Mouse (Mus musculus) lung, postnatal 36 days (tissue): ENCODE measurements around the gene Sema4a.

ENCODE experiments used
- DNase-seq: peaks from one replicate; pipeline ENCODE4 v3.0.0; 2022; ENCODE audit warnings: mixed read lengths

The Sema4a gene

GRCm38 (mm10) chr3:88460983-88461696 is at the start of gene Sema4a:
TSS of gene Sema4a (minus strand) at chr3:88461182.
- no peak for DNase-seq

GRCm38 (mm10) chr3:88509692-88510420 is 48.9 kb upstream of the Sema4a start, which contains the start of gene Lmna:
TSS of gene Lmna (minus strand) at chr3:88509956.
- peak; percentile 99 for DNase-seq

- DNase-seq = no peak
These were observed 48.3 kb upstream of the Sema4a start for GRCm38 (mm10) chr3:88509250-88509649.

- DNase-seq = no peak
These were observed 44.8 kb upstream of the Sema4a start for GRCm38 (mm10) chr3:88505765-88506164.

- DNase-seq = no peak
These were observed 44.1 kb upstream of the Sema4a start for GRCm38 (mm10) chr3:88505081-88505480.

GRCm38 (mm10) chr3:88503881-88504746 is 43.1 kb upstream of the Sema4a start:
- DNase-seq = no peak

GRCm38 (mm10) chr3:88503505-88503863 is 42.5 kb upstream of the Sema4a start:
- DNase-seq = peak; percentile 64

- DNase-seq = peak; percentile 95
These were observed 41.9 kb upstream of the Sema4a start for GRCm38 (mm10) chr3:88502641-88503504.

GRCm38 (mm10) chr3:88502031-88502571 is 41.1 kb upstream of the Sema4a start:
- peak; percentile 76 for DNase-seq

- no peak for DNase-seq
These were observed 40.5 kb upstream of the Sema4a start for GRCm38 (mm10) chr3:88501366-88502030.

GRCm38 (mm10) chr3:88500655-88501365 is 39.8 kb upstream of the Sema4a start:
- DNase-seq = no peak

GRCm38 (mm10) chr3:88500087-88500486 is 39.1 kb upstream of the Sema4a start:
- DNase-seq = no peak

GRCm38 (mm10) chr3:88499580-88499979 is 38.6 kb upstream of the Sema4a start:
- no peak for DNase-seq

GRCm38 (mm10) chr3:88495741-88496415 is 34.9 kb upstream of the Sema4a start:
- no peak for DNase-seq

- DNase-seq = peak; percentile 82
These were observed 34.0 kb upstream of the Sema4a start for GRCm38 (mm10) chr3:88494836-88495628.

GRCm38 (mm10) chr3:88493706-88494582 is 33.0 kb upstream of the Sema4a start:
- no peak for DNase-seq

- DNase-seq = no peak
These were observed 26.4 kb upstream of the Sema4a start for GRCm38 (mm10) chr3:88487396-88487795.

- no peak for DNase-seq
These were observed 25.9 kb upstream of the Sema4a start for GRCm38 (mm10) chr3:88486887-88487286.
